Mouse (Mus musculus) forebrain, embryonic 10.5 days (tissue): ENCODE measurements around the gene Gnat1. TPM values are rescaled to one million over a fixed set of nuclear protein-coding genes. Genes with fewer than 3 reads are reported as not detected.

ENCODE experiments used
- DNase-seq: peaks from one replicate; pipeline ENCODE4 v3.0.0-alpha.2; 2017; ENCODE audit warnings: low spot score; ENCODE audit errors: extremely low spot score
- H3K27ac ChIP-seq: fragments of 300-500 bp; sonication (generic); 2 replicates; pipeline ENCODE4 v1.5.1; 2016; ENCODE audit warnings: mild to moderate bottlenecking
- H3K27me3 ChIP-seq: fragments of 300-500 bp; sonication (generic); 2 replicates; pipeline ENCODE4 v1.6.1; 2016; ENCODE audit warnings: mild to moderate bottlenecking; ENCODE audit not compliant: poor library complexity, severe bottlenecking
- H3K36me3 ChIP-seq: fragments of 300-500 bp; sonication (generic); replicated peaks from 2 replicates; pipeline ENCODE4 v1.6.1; 2016; ENCODE audit warnings: mild to moderate bottlenecking, moderate library complexity
- H3K4me1 ChIP-seq: fragments of 300-500 bp; sonication (generic); 2 replicates; pipeline ENCODE4 v1.6.1; 2016
- H3K4me3 ChIP-seq: fragments of 300-500 bp; sonication (generic); 2 replicates; pipeline ENCODE4 v1.5.1; 2016; ENCODE audit warnings: mild to moderate bottlenecking, moderate library complexity
- H3K9me3 ChIP-seq: fragments of 300-500 bp; sonication (generic); 2 replicates; pipeline ENCODE4 v1.6.1; 2016; ENCODE audit warnings: mild to moderate bottlenecking, moderate library complexity
- WGBS: fragments of 180-500 bp; shearing (Covaris S2); methylation state at CpG from one replicate; pipeline ENCODE4 v1.1.7; 2016; 5-methylcytosine and 5-hydroxymethylcytosine counted together
- polyA plus RNA-seq: library from polyadenylated mRNA; unstranded; fragments of >200 nt; fragmentation: Nextera tagmentation; extraction: Ambion mirVana; gene quantifications from 2 replicates; pipeline ENCODE4 v1.2.1, GENCODE M21; 2016

Gene Gnat1
- polyA plus RNA-seq, 1 experiment from 2014 or later: 4.1 TPM

DNA sequence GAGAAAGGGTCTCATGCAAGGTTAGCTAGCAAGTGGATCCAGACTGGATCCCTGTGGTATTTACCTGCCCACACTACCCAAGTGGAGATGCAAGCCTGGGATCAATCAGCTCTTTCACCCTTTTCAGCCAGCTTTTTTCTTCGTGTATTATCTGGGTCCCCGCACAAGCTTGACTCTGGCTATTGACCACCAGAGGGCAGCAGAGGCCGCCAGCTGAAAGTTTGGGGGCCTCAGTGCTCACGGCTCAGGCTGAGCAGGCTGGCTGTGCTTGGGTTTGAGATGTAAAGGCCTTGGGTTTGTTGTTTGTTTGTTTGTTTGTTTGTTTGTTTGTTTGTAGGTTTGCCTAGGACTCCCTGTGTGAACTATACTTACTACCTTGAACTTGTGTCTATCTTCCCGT, 33.9 kb downstream of the Gnat1 start:
- WGBS: 9% methylated on average over 5 of the region's 5 CpGs

DNA sequence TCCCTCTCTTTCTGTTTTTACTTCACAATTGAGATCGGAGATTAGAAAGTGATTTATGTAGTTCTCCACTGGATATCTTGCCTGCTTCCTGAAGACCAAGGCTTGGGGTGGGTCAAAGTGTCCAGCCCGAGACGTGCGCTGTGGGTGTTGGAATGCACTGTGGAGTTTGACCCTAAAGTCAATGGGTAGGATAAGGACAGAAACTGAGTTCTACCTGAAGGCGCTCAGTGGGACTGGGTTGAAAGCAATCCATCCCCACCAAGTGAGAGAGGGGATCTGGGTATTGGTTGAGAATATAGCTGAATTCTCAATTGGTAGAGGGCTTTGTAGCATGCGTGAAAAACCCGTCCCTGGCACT, 34.4 kb downstream of the Gnat1 start:
- no peak for DNase-seq
- peaks cover 7% of the 10 kb centered on the region for H3K27me3 ChIP-seq
- H3K4me1 ChIP-seq: peaks cover 58% of the 10 kb centered on the region
- WGBS: 63% methylated on average over 7 of the region's 7 CpGs
- no peak overlapping the region for H3K4me3 ChIP-seq
- no peaks in the 10 kb centered on the region for H3K36me3 ChIP-seq
- no peaks in the 10 kb centered on the region for H3K9me3 ChIP-seq
- peak overlapping the region; percentile 89 for H3K27ac ChIP-seq

More for the DNA sequence above, 33.9 kb downstream of the Gnat1 start:
- Histone ChIP-seq H3K27ac (peak overlapping the region; percentile 89), H3K4me3 (0 out of 2 replicates have a peak overlapping the region, but pooled peaks have one; percentile 6), H3K27me3 (peaks cover 7% of the 10 kb centered on the region), H3K9me3 (no peaks in the 10 kb centered on the region), H3K4me1 (peaks cover 58% of the 10 kb centered on the region), H3K36me3 (no peaks in the 10 kb centered on the region)
- DNase-seq: peak; percentile 86

DNA sequence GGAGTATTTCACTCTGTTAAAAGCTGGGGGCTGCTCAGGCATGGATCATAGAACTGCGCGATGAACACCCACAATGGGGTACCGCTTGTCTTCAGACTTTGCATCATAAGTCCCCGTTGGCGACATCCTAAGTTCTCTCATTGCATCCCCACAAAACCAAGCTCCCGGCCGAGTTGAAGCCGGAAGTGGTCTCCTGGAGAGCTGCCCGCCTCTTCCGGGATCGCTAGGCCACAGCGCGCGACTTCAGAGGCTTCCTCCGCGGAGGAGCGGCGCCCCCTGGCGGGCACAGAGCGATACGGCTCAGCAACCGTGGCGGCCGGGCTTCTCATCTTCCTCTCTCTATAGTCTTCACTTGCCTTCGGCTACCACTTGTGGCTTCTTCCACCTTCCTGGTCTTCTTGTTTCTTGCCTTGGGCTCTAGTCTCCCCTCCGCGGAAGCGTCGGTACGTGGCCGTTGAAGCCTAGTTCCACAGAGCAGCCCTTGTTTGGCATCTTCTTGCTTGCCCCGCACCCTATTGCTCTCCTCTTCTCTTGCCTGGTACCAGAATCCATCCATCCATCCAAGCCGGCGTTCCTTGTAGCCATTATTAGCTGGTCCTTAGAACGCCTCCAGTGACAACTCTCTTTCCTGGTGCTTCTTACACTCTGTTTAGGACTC, 34.9 kb downstream of the Gnat1 start:
- Histone ChIP-seq H3K4me3 (peak overlapping the region; percentile 48), H3K9me3 (no peaks in the 10 kb centered on the region), H3K36me3 (no peaks in the 10 kb centered on the region), H3K27ac (peak overlapping the region; percentile 89), H3K27me3 (peaks cover 7% of the 10 kb centered on the region), H3K4me1 (peaks cover 58% of the 10 kb centered on the region)
- WGBS: 6% methylated on average over 35 of the region's 35 CpGs
- DNase-seq: peak; percentile 91

DNA sequence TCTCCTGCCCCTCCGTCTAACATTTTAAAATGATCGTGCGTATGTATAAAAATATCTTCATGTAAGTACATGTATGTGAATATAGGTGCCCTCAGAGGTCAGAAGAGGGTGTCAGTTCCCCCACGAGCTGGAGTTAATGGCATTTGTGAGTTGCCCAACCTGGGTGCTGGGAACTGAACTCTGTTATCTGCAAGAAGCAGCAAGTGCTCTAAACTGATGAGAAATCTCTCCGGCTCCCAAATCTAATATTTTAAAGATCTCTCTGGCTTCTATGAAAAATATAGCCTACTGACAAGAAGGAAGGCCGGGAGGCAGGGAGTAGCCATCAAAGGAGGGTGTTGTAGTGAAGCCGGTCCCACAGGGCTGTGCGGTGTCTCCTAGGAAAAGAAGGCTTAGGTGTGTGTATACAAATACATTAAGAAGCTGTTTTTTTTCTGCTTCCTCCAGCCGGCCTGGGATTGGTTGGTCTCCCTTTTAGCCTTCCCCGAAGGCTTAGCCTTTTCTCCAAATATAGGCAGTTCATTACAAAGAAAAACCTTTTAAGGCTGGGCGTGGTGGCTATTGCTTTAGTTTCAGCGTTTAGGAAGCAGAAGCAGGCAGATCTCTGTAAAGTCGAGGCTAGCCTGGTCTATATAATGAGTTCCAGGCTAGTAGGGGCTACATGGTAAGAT, 35.8 kb downstream of the Gnat1 start:
- H3K9me3 ChIP-seq: no peaks in the 10 kb centered on the region
- H3K27me3 ChIP-seq: peaks cover 7% of the 10 kb centered on the region
- no peaks in the 10 kb centered on the region for H3K36me3 ChIP-seq
- H3K27ac ChIP-seq: peak overlapping the region; percentile 89
- H3K4me1 ChIP-seq: peaks cover 63% of the 10 kb centered on the region
- no peak for DNase-seq
- peak overlapping the region; percentile 48; the same call in 1 of the 2 replicates for H3K4me3 ChIP-seq
- 93% methylated on average over 13 of the region's 13 CpGs for WGBS

DNA sequence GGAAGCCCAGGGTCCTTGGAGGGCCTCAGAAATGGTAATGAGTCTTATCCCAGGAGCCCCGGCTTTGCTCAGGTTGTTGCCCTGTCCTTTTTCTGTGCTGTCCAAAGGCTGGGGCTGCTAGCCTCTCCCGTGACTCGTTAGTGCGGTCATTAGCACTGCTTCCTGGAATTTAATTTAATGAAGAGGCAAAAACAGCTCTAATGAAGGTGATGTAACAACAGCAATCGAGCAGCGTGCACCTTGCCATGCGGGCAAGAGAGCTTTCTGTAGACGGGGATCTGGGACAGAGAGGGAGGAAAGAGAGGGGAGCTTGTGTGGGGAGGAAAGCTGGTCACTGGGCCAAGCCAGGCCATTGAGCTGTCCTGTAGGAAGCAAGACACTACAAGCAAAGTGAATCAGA, 37.8 kb downstream of the Gnat1 start:
- WGBS: 34% methylated on average over 8 of the region's 8 CpGs
- Histone ChIP-seq H3K36me3 (no peaks in the 10 kb centered on the region), H3K9me3 (no peaks in the 10 kb centered on the region), H3K4me1 (peaks cover 78% of the 10 kb centered on the region), H3K27ac (peak overlapping the region; percentile 81), H3K4me3 (no peak overlapping the region), H3K27me3 (peaks cover 7% of the 10 kb centered on the region)
- DNase-seq: no peak

DNA sequence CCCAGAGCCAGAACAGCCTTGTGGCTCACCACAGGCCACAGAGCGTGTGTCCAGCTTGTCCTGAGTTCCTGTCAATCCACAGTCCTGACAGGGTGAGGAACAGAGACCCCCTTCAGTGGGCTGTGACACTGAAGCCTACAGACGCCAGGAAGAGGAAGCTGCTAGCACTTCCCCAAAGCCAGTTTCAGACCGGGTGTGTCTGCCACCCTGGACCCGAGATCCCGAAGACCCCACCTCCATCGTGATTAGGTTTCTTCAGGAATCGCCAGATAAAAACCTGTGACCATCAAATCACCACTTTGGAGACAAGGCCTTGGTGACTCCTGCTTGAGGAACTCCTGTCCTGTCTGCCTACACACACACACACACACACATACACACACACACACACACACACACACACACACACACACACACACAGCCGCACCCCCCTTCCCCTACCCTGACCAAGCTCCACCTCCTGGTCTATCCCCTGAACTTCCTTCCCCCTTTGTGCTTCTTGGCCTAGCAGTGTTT, 39.2 kb downstream of the Gnat1 start:
- no peak for DNase-seq
- Histone ChIP-seq H3K27ac (peak overlapping the region; percentile 81), H3K9me3 (no peaks in the 10 kb centered on the region), H3K27me3 (peaks cover 6% of the 10 kb centered on the region), H3K4me1 (peaks cover 81% of the 10 kb centered on the region), H3K4me3 (0 out of 2 replicates have a peak overlapping the region, but pooled peaks have one; percentile 6), H3K36me3 (no peaks in the 10 kb centered on the region)
- WGBS: 45% methylated on average over 8 of the region's 8 CpGs

DNA sequence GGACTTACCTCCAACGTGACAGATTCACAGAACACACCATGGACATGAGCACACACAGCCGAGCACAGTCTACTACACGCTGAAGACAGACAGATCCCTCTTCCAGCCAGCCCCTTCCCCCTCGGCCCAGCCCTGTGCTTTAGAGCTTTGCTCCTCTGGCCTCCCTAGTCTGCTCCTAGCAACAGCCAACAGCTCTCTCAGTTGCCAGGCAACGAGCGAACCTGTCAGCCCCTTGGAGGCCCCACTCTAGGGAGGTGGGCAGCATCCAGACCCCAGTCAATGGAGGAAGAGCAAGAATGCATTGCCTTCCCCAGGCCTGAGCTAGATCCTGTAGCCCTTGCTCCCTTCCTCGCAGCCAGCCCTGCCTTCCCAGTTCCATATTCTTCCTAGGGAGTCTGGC, 42.4 kb downstream of the Gnat1 start:
- H3K4me3 ChIP-seq: peak overlapping the region; percentile 39
- peak; percentile 81 for DNase-seq
- H3K4me1 ChIP-seq: peaks cover 91% of the 10 kb centered on the region
- no peaks in the 10 kb centered on the region for H3K27me3 ChIP-seq
- 24% methylated on average over 7 of the region's 7 CpGs for WGBS
- H3K36me3 ChIP-seq: peaks cover 17% of the 10 kb centered on the region
- no peaks in the 10 kb centered on the region for H3K9me3 ChIP-seq
- peak overlapping the region; percentile 97 for H3K27ac ChIP-seq

DNA sequence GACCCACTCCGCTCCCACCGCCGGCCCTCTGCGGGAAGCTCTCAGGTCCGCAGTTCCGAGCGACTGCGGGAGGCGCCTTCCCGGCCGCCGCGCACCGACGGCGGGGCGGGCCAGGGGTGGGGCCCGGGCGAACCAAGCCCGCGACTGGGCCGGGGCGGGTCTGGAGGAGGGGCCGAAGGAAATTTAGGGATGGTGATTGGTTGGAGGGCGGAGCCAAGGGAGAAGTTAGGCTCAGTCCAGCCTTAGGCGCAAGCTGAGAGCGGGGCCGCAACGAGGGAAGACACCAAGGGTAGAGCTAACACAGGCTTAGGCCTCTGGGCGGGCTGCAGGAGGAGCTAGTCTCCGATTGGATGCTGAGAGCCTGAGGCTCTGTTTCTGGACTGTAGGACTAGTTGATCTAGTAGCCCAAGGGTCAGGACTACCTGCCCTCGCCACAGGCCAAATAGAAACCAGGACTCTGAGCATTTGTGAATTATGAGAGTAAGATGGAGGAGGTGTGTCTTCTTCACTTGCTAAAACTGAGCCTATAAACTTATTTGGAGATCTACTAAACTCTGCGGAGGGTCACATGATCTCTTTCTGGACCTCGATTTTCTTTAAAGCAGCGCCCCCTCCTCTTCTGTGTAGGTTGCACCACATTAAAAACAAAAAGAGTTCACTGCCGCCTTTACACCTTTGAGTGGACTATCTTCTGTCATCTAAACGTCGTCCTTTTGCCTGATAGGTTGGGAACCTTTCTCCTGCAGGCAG, 44.1 kb downstream of the Gnat1 start, which contains the start of gene Gnai2:
Gnai2 (minus strand) TSS at position 89 of the 750 bp plus-strand sequence.
- peaks cover 91% of the 10 kb centered on the region for H3K4me1 ChIP-seq

DNA sequence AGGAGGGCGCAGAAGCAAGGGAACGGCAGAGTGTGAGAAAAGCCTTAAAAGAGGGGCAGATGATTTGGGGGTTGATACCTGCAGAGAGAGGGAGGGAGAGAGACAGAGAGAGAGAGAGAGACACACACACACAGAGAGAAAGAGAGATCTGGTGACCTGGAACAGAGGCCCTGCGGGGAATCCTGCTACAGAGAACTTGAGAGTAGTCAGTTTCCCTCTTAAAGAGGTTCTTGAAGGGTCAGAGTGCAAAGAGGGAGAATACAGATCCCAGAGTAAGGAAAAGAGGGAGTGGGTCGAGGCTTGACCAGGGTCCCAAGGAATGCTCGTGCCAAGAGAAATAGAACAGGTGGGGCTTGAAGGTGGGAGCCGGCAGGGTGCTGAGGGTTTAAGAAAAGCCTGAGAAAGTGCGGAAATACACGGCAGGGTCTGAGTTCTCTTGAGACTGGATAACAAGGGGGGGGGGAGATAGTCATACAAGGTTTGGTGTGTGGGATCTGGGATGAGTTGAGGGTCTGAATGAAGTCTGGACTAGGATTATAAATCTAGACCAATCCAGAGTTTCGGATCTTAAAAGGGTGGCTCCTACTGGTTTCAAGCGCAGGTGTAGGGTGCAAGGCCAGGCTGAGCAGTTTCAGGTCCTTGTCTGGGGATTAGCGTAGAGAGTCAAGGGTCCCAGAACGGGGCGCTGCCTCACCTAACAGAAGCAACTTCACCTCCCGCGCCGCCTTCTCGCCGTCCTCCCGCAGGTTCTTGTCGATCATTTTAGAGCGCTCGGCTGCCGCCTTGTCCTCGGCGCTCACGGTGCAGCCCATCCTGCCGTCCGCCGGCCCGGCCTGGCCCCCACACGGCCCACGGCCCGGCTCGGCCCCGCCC, 44.9 kb downstream of the Gnat1 start:
- Histone ChIP-seq H3K36me3 (peaks cover 33% of the 10 kb centered on the region), H3K27me3 (no peaks in the 10 kb centered on the region), H3K4me1 (peaks cover 91% of the 10 kb centered on the region), H3K9me3 (no peaks in the 10 kb centered on the region), H3K27ac (peak overlapping the region; percentile 97), H3K4me3 (peak overlapping the region; percentile 80)
- WGBS: under 1% methylated on average over 35 of the region's 35 CpGs
- no peak for DNase-seq

More for the DNA sequence above, 44.1 kb downstream of the Gnat1 start, which contains the start of gene Gnai2:
- WGBS: 4% methylated on average over 38 of the region's 38 CpGs
- peaks cover 29% of the 10 kb centered on the region for H3K36me3 ChIP-seq
- DNase-seq: peak; percentile 96
- peak within 1 kb of the TSS; percentile 97 for H3K27ac ChIP-seq
- no peaks in the 10 kb centered on the region for H3K27me3 ChIP-seq
- H3K4me3 ChIP-seq: peak within 1 kb of the TSS; percentile 80
- no peaks in the 10 kb centered on the region for H3K9me3 ChIP-seq

DNA sequence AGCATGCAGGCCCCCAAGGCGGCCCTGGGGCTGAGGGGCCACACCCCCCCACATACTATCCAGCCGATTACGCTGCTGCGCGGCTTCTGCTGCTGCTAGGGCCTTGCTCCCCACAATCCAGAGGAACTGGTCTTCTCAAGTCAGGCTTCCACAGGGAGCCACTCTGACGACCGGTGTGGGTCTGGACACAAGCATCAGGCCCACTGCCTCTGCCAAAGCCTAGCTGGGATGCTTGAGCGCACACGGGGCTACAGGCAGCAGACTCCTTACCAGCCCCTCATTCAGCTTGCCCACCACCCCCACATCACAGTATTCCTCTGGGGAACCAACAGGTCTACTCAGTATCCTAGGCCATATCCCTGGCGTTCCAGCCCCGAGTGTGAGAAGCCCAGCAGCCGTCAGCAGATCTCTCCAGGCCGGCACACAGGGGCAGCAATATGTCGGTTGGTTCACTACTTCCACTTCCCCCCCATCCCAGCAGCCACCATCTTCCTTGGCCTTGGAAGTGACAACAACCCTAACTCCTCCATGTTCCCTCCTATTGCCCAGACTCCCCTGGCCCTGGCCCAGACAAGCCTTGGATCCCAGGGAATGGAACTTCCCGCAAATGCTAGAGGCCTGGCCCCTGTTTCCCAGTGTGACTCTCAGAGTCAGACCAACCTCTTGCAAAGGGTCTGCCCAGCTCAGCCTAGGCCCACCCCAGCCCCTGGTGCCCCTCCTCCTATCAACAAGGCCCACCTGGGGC, 45.7 kb downstream of the Gnat1 start:
- Histone ChIP-seq H3K4me1 (peaks cover 92% of the 10 kb centered on the region), H3K36me3 (peaks cover 42% of the 10 kb centered on the region), H3K4me3 (peak overlapping the region; percentile 80), H3K9me3 (no peaks in the 10 kb centered on the region), H3K27ac (peak overlapping the region; percentile 97), H3K27me3 (no peaks in the 10 kb centered on the region)
- peak; percentile 48 for DNase-seq
- 2% methylated on average over 15 of the region's 15 CpGs for WGBS

DNA sequence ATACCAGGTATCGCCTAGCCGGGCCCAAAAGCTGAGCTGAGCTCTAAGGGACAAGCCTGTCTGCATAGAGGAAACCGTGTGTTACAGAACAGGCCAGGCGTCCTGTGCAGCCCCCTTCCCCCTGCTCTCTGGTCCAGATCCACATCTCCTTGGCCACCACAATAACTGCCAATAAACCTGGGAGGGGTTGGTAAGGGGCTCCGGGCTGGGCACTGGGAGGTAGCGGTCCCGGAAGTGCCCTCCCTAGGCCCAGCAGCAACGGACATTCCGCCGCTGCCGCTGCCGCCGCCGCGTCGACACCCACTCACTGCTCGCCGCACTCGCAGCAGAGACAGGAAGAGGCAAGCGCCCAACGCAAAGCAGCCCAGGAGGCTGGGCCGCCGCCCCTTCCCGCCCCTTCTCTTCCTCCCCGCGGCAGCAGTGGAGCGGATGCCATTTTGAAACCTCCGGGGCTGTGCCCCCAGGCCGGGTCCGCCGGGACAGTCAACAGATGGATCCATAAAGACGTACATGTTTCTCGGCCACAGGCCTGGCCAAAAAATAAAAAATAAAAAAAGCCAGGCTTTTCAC, 46.3 kb downstream of the Gnat1 start:
- peak overlapping the region; percentile 97 for H3K27ac ChIP-seq
- H3K36me3 ChIP-seq: peaks cover 48% of the 10 kb centered on the region
- H3K9me3 ChIP-seq: no peaks in the 10 kb centered on the region
- H3K4me3 ChIP-seq: peak overlapping the region; percentile 80
- H3K27me3 ChIP-seq: no peaks in the 10 kb centered on the region
- peaks cover 98% of the 10 kb centered on the region for H3K4me1 ChIP-seq
- WGBS: 2% methylated on average over 33 of the region's 33 CpGs
- peak; percentile 69 for DNase-seq
